Mouse (Mus musculus) hindbrain, postnatal 0 days (tissue): Measurements from ENCODE around the gene Zbtb11. TPM values are rescaled to one million over a fixed set of nuclear protein-coding genes. Genes with fewer than 3 reads are reported as not detected.

Source experiments
- ATAC-seq: fragments of 200-750 bp; cut with Nextera tagmentation; 2 replicates; pipeline ENCODE4 v1.8.0; 2017; ENCODE audit warnings: mild to moderate bottlenecking, moderate TSS enrichment, moderate library complexity
- DNase-seq: peaks from one replicate; pipeline ENCODE4 v3.0.0-alpha.2; 2015; ENCODE audit warnings: low spot score
- H3K27ac ChIP-seq: fragments of 300-500 bp; sonication (generic); 2 replicates; pipeline ENCODE4 v1.5.1; 2014; ENCODE audit warnings: mild to moderate bottlenecking
- H3K27me3 ChIP-seq: fragments of 300-500 bp; sonication (generic); 2 replicates; pipeline ENCODE4 v1.6.1; 2014; ENCODE audit warnings: low read length, mixed read lengths; ENCODE audit not compliant: insufficient read depth
- H3K36me3 ChIP-seq: fragments of 300-500 bp; sonication (generic); 2 replicates; pipeline ENCODE4 v1.6.1; 2014; ENCODE audit warnings: low read length, mixed read lengths; ENCODE audit not compliant: insufficient read depth
- H3K4me1 ChIP-seq: fragments of 300-500 bp; sonication (generic); 2 replicates; pipeline ENCODE4 v1.6.1; 2014; ENCODE audit warnings: antibody characterized with exemption, low read length, mixed read lengths; ENCODE audit not compliant: insufficient read depth
- H3K4me2 ChIP-seq: fragments of 300-500 bp; sonication (generic); 2 replicates; pipeline ENCODE4 v1.6.1; 2014; ENCODE audit warnings: low read depth, mild to moderate bottlenecking, low read length, moderate library complexity, mixed read lengths
- H3K4me3 ChIP-seq: fragments of 300-500 bp; sonication (generic); 2 replicates; pipeline ENCODE4 v1.5.1; 2014; ENCODE audit warnings: low read length
- H3K9ac ChIP-seq: fragments of 300-500 bp; sonication (generic); replicated peaks from 2 replicates; pipeline ENCODE4 v1.6.1; 2014; ENCODE audit warnings: mild to moderate bottlenecking, low read length, moderate library complexity, mixed read lengths
- H3K9me3 ChIP-seq: fragments of 300-500 bp; sonication (generic); 2 replicates; pipeline ENCODE4 v1.6.1; 2016; ENCODE audit warnings: low read length, mixed read lengths
- CTCF ChIP-seq: IDR thresholded peaks from 2 replicates; pipeline ENCODE4 v1.5.1; 2016; ENCODE audit warnings: antibody characterized with exemption, control low read depth, low read depth
- WGBS: fragments of 180-500 bp; shearing (Covaris S2); extraction: QIAGEN DNeasy Blood & Tissue Kit; methylation state at CpG from one replicate; pipeline ENCODE4 v1.1.7; 2014; 5-methylcytosine and 5-hydroxymethylcytosine counted together
- polyA plus RNA-seq: library from polyadenylated mRNA; unstranded; fragments of >200 nt; fragmentation: Nextera tagmentation; extraction: Ambion mirVana; gene quantifications from 2 replicates; pipeline ENCODE4 v1.2.1, GENCODE M21; 2015
- total RNA-seq: library from RNA; depleted of rRNA; stranded (reverse); fragments of >200 nt; gene quantifications from 2 replicates; pipeline ENCODE4 v1.2.3, GENCODE M21; 2014

Zbtb11 gene
- total and polyA plus RNA-seq, 2 experiments from 2014 or later: 16.4 to 17.5 TPM

- H3K9me3 ChIP-seq: no peaks in the 10 kb centered on the region
- no peak overlapping the region for H3K4me2 ChIP-seq
- WGBS: 92% methylated on average over 4 of the region's 4 CpGs
- H3K27ac ChIP-seq: no peak overlapping the region
- no peak overlapping the region for H3K9ac ChIP-seq
- H3K27me3 ChIP-seq: no peaks in the 10 kb centered on the region
- no peak for TF ChIP-seq CTCF
- H3K4me3 ChIP-seq: no peak overlapping the region
- no peaks in the 10 kb centered on the region for H3K4me1 ChIP-seq
- ATAC-seq (no peak), DNase-seq (no peak)
- H3K36me3 ChIP-seq: peaks cover 26% of the 10 kb centered on the region
These were observed 16.6 kb downstream of the Zbtb11 start for GRCm38 (mm10) chr16:55990311-55990710.

GRCm38 (mm10) chr16:55994235-55994634 is 20.6 kb downstream of the Zbtb11 start:
- no peak for TF ChIP-seq CTCF
- Histone ChIP-seq H3K36me3 (peaks cover 35% of the 10 kb centered on the region), H3K27ac (no peak overlapping the region), H3K4me3 (no peak overlapping the region), H3K9me3 (no peaks in the 10 kb centered on the region), H3K27me3 (no peaks in the 10 kb centered on the region), H3K4me2 (no peak overlapping the region), H3K9ac (no peak overlapping the region), H3K4me1 (no peaks in the 10 kb centered on the region)
- no peak for DNase-seq
- WGBS: 98% methylated on average over 2 of the region's 2 CpGs
- ATAC-seq: no peak

DNA sequence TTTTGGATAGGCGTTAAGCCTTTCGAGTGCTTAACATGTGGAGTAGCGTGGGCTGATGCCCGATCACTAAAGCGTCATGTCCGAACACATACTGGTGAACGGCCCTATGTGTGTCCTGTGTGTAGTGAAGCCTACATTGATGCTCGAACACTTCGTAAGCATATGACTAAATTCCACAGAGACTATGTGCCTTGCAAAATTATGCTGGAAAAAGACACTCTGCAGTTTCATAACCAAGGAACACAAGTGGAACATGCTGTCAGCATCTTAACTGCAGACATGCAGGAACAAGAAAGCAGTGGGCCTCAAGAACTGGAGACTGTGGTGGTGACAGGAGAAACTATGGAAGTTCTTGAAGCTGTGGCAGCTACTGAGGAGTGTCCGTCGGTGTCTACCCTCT is 33.1 kb downstream of the Zbtb11 start:
- Histone ChIP-seq H3K36me3 (peaks cover 22% of the 10 kb centered on the region), H3K4me1 (no peaks in the 10 kb centered on the region), H3K27me3 (no peaks in the 10 kb centered on the region), H3K4me2 (no peak overlapping the region), H3K9me3 (no peaks in the 10 kb centered on the region), H3K27ac (no peak overlapping the region), H3K9ac (no peak overlapping the region), H3K4me3 (no peak overlapping the region)
- ATAC-seq (no peak), DNase-seq (no peak)
- 93% methylated on average over 11 of the region's 11 CpGs for WGBS
- TF ChIP-seq CTCF: no peak

GRCm38 (mm10) chr16:56008862-56009261 is 35.2 kb downstream of the Zbtb11 start:
- 98% methylated on average over 1 of the region's 1 CpGs for WGBS
- Histone ChIP-seq H3K4me3 (no peak overlapping the region), H3K27me3 (no peaks in the 10 kb centered on the region), H3K4me2 (no peak overlapping the region), H3K9me3 (no peaks in the 10 kb centered on the region), H3K9ac (no peak overlapping the region), H3K4me1 (no peaks in the 10 kb centered on the region), H3K36me3 (peaks cover 22% of the 10 kb centered on the region), H3K27ac (no peak overlapping the region)
- TF ChIP-seq CTCF: no peak
- no peak for DNase-seq
- no peak for ATAC-seq

DNA sequence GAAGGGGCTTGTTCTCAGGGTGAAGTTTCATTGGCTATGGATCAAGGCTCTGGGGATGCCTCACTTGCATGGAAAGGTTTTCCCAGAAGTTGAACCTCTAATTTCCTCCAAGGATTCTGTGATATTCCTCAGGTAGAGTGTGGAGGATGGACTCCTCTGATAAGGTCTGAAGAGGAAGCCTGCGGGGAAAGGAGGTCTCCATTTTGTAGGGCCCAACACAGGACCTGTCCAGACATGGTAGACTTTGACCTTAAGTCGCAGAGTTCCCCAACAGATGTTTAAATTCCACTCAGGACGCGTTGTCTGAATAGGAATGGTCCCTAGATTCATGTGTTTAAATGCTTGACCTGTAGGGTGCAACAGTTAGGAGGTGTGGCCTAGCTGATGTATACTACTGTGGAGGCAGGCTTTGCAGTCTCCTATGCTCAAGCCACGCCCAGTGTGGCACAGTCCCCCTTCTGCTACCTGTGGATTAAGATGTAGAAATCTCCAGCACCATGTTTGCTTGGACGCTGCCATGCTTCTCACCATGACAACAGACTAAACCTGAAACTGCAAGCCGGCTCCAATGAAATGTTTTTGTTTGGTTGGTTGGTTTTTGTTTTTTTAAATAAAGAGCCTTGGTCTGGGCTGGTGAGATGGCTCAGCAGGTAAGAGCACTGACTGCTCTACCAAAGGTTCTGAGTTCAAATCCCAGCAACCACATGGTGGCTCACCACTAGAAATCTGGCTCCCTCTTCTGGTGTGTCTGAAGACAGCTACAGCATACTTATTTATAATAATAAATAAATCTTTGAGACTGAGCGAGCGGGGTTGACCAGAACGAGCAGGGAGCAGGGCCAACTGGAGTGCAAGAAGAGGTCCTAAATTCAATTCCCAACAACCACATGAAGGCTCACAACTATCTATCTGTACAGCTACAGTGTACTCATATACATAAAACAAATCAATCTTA is 39.4 kb downstream of the Zbtb11 start:
- ATAC-seq: peak; percentile 67
- no peak overlapping the region for H3K9ac ChIP-seq
- no peaks in the 10 kb centered on the region for H3K9me3 ChIP-seq
- H3K36me3 ChIP-seq: peaks cover 10% of the 10 kb centered on the region
- H3K27ac ChIP-seq: no peak overlapping the region
- 89% methylated on average over 10 of the region's 10 CpGs for whole genome bisulfite sequencing
- TF ChIP-seq CTCF: no peak
- DNase-seq: no peak
- no peaks in the 10 kb centered on the region for H3K4me1 ChIP-seq
- no peak overlapping the region for H3K4me2 ChIP-seq
- no peaks in the 10 kb centered on the region for H3K27me3 ChIP-seq
- no peak overlapping the region for H3K4me3 ChIP-seq

DNA sequence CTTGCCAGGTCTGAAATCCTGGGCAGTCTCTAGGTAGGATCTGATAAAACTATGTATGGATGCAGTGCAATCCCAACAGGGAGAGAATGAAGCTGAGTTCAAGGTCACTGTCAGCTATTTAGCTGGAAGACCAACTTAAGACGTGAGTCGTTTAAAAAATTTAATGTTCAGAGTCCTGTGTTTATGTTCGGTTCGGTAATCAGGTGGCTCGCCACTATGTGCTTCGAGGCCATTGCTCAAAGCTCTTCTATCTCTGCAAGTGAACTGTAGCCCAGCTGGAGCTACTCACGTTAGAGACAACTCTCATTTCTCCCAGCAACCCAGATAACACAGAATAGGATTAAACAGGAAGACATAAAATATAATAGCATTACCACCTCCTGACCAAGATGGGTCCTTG is 40.4 kb downstream of the Zbtb11 start:
- Histone ChIP-seq H3K9ac (no peak overlapping the region), H3K4me2 (no peak overlapping the region), H3K36me3 (peaks cover 19% of the 10 kb centered on the region), H3K4me1 (no peaks in the 10 kb centered on the region), H3K9me3 (no peaks in the 10 kb centered on the region), H3K4me3 (no peak overlapping the region), H3K27ac (no peak overlapping the region), H3K27me3 (no peaks in the 10 kb centered on the region)
- ATAC-seq (no peak), DNase-seq (no peak)
- WGBS: 86% methylated on average over 7 of the region's 7 CpGs
- TF ChIP-seq CTCF: no peak

DNA sequence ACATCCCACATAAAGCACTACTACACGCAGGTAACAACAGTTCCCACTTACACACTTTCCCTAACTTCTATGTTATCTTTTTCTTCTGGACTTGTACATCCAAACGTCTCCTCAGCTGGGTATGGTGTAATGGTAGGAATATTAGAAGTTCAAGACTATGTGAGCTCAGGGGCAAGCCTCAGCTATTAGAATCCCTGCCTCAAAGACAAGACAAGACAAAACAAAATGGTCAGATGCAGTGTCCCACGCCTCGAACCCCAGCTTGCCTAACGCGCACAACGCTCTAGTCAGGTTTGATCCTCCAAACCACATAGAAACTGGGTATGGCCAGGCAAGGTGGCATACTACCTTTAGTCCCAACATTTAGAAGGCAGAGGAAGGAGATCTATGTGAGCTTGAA is 46.0 kb downstream of the Zbtb11 start:
- no peak for ATAC-seq
- no peak for DNase-seq
- no peak overlapping the region for H3K4me2 ChIP-seq
- no peaks in the 10 kb centered on the region for H3K4me1 ChIP-seq
- no peak overlapping the region for H3K9ac ChIP-seq
- WGBS: 96% methylated on average over 7 of the region's 7 CpGs
- H3K27ac ChIP-seq: no peak overlapping the region
- TF ChIP-seq CTCF: no peak
- peaks cover 26% of the 10 kb centered on the region for H3K36me3 ChIP-seq
- H3K27me3 ChIP-seq: no peaks in the 10 kb centered on the region
- H3K9me3 ChIP-seq: no peaks in the 10 kb centered on the region
- no peak overlapping the region for H3K4me3 ChIP-seq
